Mouse (Mus musculus) MEL (cell line): Measurements from ENCODE around the gene Als2cl. TPM values are rescaled to one million over a fixed set of nuclear protein-coding genes. Genes with fewer than 3 reads are reported as not detected.

ENCODE experiments used
- DNase-seq: peaks from one replicate; pipeline ENCODE4 v3.0.0; 2011; ENCODE audit warnings: low read depth, low spot score
- H3K27ac ChIP-seq: 2 replicates; pipeline ENCODE4 v1.5.1; 2012; ENCODE audit warnings: low read depth, mild to moderate bottlenecking, control low read depth, low read length, moderate library complexity; ENCODE audit not compliant: control insufficient read depth
- H3K27me3 ChIP-seq, 2 experiments: fragments of 150-350 bp in 1 of 2; sonication (generic) in 1 of 2; 2 replicates each; pipeline ENCODE4 v1.6.1; 2012; ENCODE audit warnings: low read length in 2 of 2, mild to moderate bottlenecking in 2 of 2, improper control_type of control experiment in 1 of 2, moderate library complexity in 1 of 2; ENCODE audit not compliant: insufficient read depth in 2 of 2, control insufficient read depth in 1 of 2
- H3K36me3 ChIP-seq, 2 experiments: 2 replicates each; pipeline ENCODE4 v1.6.1; 2012 to 2014; ENCODE audit warnings: low read length in 2 of 2, improper control_type of control experiment in 1 of 2, inconsistent platforms in 1 of 2, mild to moderate bottlenecking in 1 of 2; ENCODE audit not compliant: insufficient read depth in 2 of 2, control insufficient read depth in 1 of 2
- H3K4me1 ChIP-seq, 2 experiments: fragments of 150-350 bp in 1 of 2; sonication (generic) in 1 of 2; 2 replicates each; pipeline ENCODE4 v1.6.1; 2012; ENCODE audit warnings: low read length in 2 of 2, improper control_type of control experiment in 1 of 2, mild to moderate bottlenecking in 1 of 2; ENCODE audit not compliant: insufficient read depth in 2 of 2, control insufficient read depth in 1 of 2
- H3K4me3 ChIP-seq, 2 experiments: fragments of 150-350 bp in 1 of 2; sonication (generic) in 1 of 2; 2 replicates each; pipeline ENCODE4 v1.5.1; 2012; ENCODE audit warnings: low read depth in 2 of 2, low read length in 2 of 2, mild to moderate bottlenecking in 2 of 2, moderate library complexity in 2 of 2, control low read depth in 1 of 2, improper control_type of control experiment in 1 of 2; ENCODE audit not compliant: control insufficient read depth in 1 of 2, insufficient read depth in 1 of 2
- H3K79me2 ChIP-seq: 2 replicates; pipeline ENCODE4 v1.6.1; 2012; ENCODE audit warnings: mild to moderate bottlenecking, low read length, moderate library complexity; ENCODE audit not compliant: control insufficient read depth, poor library complexity, insufficient read depth
- H3K9ac ChIP-seq: 2 replicates; pipeline ENCODE4 v1.6.1; 2012; ENCODE audit warnings: low read depth, mild to moderate bottlenecking, control low read depth, low read length, moderate library complexity; ENCODE audit not compliant: control insufficient read depth, poor library complexity, severe bottlenecking
- H3K9me3 ChIP-seq: fragments of 150-350 bp; sonication (generic); replicated peaks from 2 replicates; pipeline ENCODE4 v1.6.1; 2012; ENCODE audit warnings: mild to moderate bottlenecking, low read length, improper control_type of control experiment, moderate library complexity; ENCODE audit not compliant: insufficient read depth
- BHLHE40 ChIP-seq: IDR thresholded peaks from 2 replicates; pipeline ENCODE4 v1.6.1; 2012; ENCODE audit warnings: low read depth, mild to moderate bottlenecking, inconsistent platforms, low read length, improper control_type of control experiment, borderline replicate concordance
- CHD1 ChIP-seq: IDR thresholded peaks from 2 replicates; pipeline ENCODE4 v1.6.1; 2012; ENCODE audit warnings: low read depth, mild to moderate bottlenecking, inconsistent platforms, low read length, improper control_type of control experiment
- CTCF ChIP-seq, 3 experiments: IDR thresholded peaks in 2 of 3; conservative IDR thresholded peaks in 1 of 3; 2 replicates each; pipeline ENCODE4 v1.5.1; 2011 to 2012; ENCODE audit warnings: low read length in 3 of 3, low read depth in 2 of 3, mild to moderate bottlenecking in 2 of 3, improper control_type of control experiment in 1 of 3, inconsistent platforms in 1 of 3, mixed read lengths in 1 of 3, moderate library complexity in 1 of 3; ENCODE audit not compliant: control insufficient read depth in 1 of 3, insufficient read depth in 1 of 3, poor library complexity in 1 of 3, severe bottlenecking in 1 of 3
- ELF1 ChIP-seq: IDR thresholded peaks from 2 replicates; pipeline ENCODE4 v1.6.1; 2014; ENCODE audit warnings: low read depth, mild to moderate bottlenecking, inconsistent platforms, low read length, improper control_type of control experiment, moderate library complexity
- EP300 ChIP-seq, 2 experiments: IDR thresholded peaks; 2 replicates each; pipeline ENCODE4 v1.6.1; 2011; ENCODE audit warnings: improper control_type of control experiment in 2 of 2, low read length in 2 of 2, low read depth in 1 of 2, mild to moderate bottlenecking in 1 of 2
- ETS1 ChIP-seq: IDR thresholded peaks from 2 replicates; pipeline ENCODE4 v1.6.1; 2012; ENCODE audit warnings: low read depth, mild to moderate bottlenecking, inconsistent platforms, low read length, improper control_type of control experiment, moderate library complexity
- GABPA ChIP-seq: IDR thresholded peaks from 2 replicates; pipeline ENCODE4 v1.6.1; 2012; ENCODE audit warnings: low read depth, mild to moderate bottlenecking, inconsistent platforms, low read length, improper control_type of control experiment, moderate library complexity
- HCFC1 ChIP-seq: IDR thresholded peaks from 2 replicates; pipeline ENCODE4 v1.6.1; 2012; ENCODE audit warnings: low read depth, mild to moderate bottlenecking, inconsistent platforms, low read length, improper control_type of control experiment, moderate library complexity
- KAT2A ChIP-seq: conservative IDR thresholded peaks from 2 replicates; pipeline ENCODE4 v1.6.1; 2012; ENCODE audit warnings: low read depth, low read length, improper control_type of control experiment, inconsistent platforms
- MEF2A ChIP-seq: IDR thresholded peaks from 2 replicates; pipeline ENCODE4 v1.6.1; 2014; ENCODE audit warnings: low read depth, mild to moderate bottlenecking, inconsistent platforms, low read length, improper control_type of control experiment; ENCODE audit not compliant: poor library complexity, insufficient replicate concordance, severe bottlenecking; ENCODE audit errors: extremely low read depth
- MXI1 ChIP-seq: IDR thresholded peaks from 2 replicates; pipeline ENCODE4 v1.6.1; 2011; ENCODE audit warnings: mild to moderate bottlenecking, low read depth, low read length, improper control_type of control experiment
- NELFE ChIP-seq: IDR thresholded peaks from 2 replicates; pipeline ENCODE4 v1.6.1; 2011; ENCODE audit warnings: low read depth, low read length, improper control_type of control experiment
- NRF1 ChIP-seq: IDR thresholded peaks from 2 replicates; pipeline ENCODE4 v1.6.1; 2014; ENCODE audit warnings: low read depth, mild to moderate bottlenecking, inconsistent platforms, low read length, improper control_type of control experiment, moderate library complexity; ENCODE audit not compliant: poor library complexity, insufficient read depth, severe bottlenecking
- SIN3A ChIP-seq: IDR thresholded peaks from 2 replicates; pipeline ENCODE4 v1.6.1; 2012; ENCODE audit warnings: low read length, improper control_type of control experiment, inconsistent platforms
- TBP ChIP-seq: IDR thresholded peaks from 2 replicates; pipeline ENCODE4 v1.8.0; 2011; ENCODE audit warnings: low read depth, low read length, improper control_type of control experiment
- UBTF ChIP-seq: IDR thresholded peaks from 2 replicates; pipeline ENCODE4 v1.6.1; 2012; ENCODE audit warnings: low read depth, mild to moderate bottlenecking, inconsistent platforms, low read length, improper control_type of control experiment, moderate library complexity, borderline replicate concordance; ENCODE audit not compliant: insufficient read depth
- USF1 ChIP-seq: IDR thresholded peaks from 2 replicates; pipeline ENCODE4 v1.6.1; 2014; ENCODE audit warnings: low read depth, mild to moderate bottlenecking, inconsistent platforms, low read length, improper control_type of control experiment, moderate library complexity
- ZC3H11A ChIP-seq: IDR thresholded peaks from 2 replicates; pipeline ENCODE4 v1.6.1; 2012; ENCODE audit warnings: low read depth, mild to moderate bottlenecking, inconsistent platforms, low read length, improper control_type of control experiment
- ZNF384 ChIP-seq: IDR thresholded peaks from 2 replicates; pipeline ENCODE4 v1.6.1; 2012; ENCODE audit warnings: low read depth, mild to moderate bottlenecking, inconsistent platforms, low read length, improper control_type of control experiment
- polyA plus RNA-seq, 2 experiments: library from polyadenylated mRNA; stranded (reverse) in 1 of 2; unstranded in 1 of 2; fragments of >175 nt in 1 of 2; fragments of >200 nt in 1 of 2; gene quantifications; 2 replicates each; pipeline versions ENCODE4 v1.2.1 to v1.2.4; 2012; ENCODE audit warnings: low replicate concordance in 2 of 2, low read depth in 1 of 2; ENCODE audit not compliant: insufficient read length in 2 of 2, insufficient read depth in 1 of 2, missing spikeins in 1 of 2
- total RNA-seq: library from RNA; depleted of rRNA; stranded (reverse); fragments of 300-350 nt; gene quantifications from 2 replicates; pipeline ENCODE4 v1.2.3, GENCODE M21; 2012

Als2cl gene
- total and polyA plus RNA-seq, 3 experiments, result 0.21 TPM; not detected in 2

DNA sequence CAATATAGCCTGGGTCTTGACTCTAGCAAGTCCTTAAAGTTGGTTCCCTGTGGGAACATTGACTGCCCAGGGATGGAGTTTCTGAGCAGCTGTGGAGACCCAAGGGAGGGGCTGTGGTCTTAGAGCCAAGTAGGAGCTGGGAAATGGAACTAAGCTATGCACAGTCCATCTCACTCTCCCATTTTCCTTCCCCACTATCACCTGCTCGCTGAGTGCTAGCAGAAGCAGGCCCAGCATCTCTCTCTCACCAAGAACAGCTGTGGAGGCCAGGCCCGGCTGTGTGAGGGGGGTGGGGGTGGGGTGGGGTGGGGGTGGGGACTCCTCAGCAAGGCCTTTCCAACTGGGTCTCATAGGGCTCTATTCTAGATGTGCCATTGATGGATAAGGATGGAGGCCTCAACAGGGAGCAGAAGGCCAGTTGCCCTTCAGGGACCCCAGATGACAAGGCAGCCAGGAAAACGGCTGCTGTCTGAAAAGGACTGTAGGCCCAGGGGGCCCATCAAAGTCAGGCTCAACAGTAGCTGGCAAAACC, 4.9 kb upstream of the Als2cl start:
- TF ChIP-seq MXI1, result no peak
- no peak for TF ChIP-seq USF1
- no peak for TF ChIP-seq SIN3A
- TF ChIP-seq CTCF (IDR thresholded peaks at IDR 0.05 in 2 of 3, conservative IDR thresholded peaks at IDR 0.05 in 1 of 3; ENCODE audit: control insufficient read depth in 1 of 3, insufficient read depth in 1 of 3, low read depth in 2 of 3, low read length in 3 of 3, poor library complexity in 1 of 3, severe bottlenecking in 1 of 3), result no peak
- TF ChIP-seq ZNF384, result no peak
- TF ChIP-seq ELF1, result no peak
- TF ChIP-seq CHD1, result no peak
- TF ChIP-seq NRF1, result no peak
- no peak for TF ChIP-seq TBP
- TF ChIP-seq EP300 (IDR thresholded peaks at IDR 0.05; ENCODE audit: low read depth in 1 of 2, low read length in 2 of 2), result no peak
- no peak for TF ChIP-seq GABPA
- no peak for TF ChIP-seq ETS1
- TF ChIP-seq HCFC1, result no peak
- no peak for TF ChIP-seq NELFE
- no peak for TF ChIP-seq MEF2A
- TF ChIP-seq UBTF, result no peak
- TF ChIP-seq KAT2A, result no peak
- no peak for TF ChIP-seq BHLHE40
- TF ChIP-seq, all 39 proteins: peak for 0
- Histone ChIP-seq H3K4me1 (no peaks in the 10 kb centered on the region), H3K4me3 (no peak overlapping the region), H3K79me2 (no peaks in the 10 kb centered on the region), H3K9ac (no peak overlapping the region), H3K27me3 (no peaks in the 10 kb centered on the region), H3K27ac (no peak overlapping the region), H3K9me3 (no peaks in the 10 kb centered on the region), H3K36me3 (no peaks in the 10 kb centered on the region)
- DNase-seq, result no peak

DNA sequence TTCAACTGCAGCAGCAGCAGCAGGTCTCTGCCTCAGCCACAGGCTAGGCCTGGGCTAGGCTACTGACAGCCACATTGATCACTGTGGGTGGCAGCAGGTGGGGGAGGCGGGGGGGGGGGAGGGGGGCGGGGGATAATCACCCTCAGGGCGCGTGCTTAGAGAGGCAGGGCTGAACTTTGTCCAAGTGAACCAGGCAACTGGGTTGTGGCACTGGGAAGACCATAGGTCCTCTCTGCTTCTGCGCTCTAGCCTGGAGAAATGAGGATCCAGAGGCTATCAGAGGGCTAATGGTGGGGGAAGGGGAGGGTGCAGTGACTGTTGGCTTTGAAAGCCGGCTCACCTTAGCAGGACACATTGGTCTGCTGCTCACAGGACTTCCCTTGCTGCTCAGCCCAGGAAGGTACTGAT, 4.4 kb upstream of the Als2cl start:
- H3K36me3 ChIP-seq, result no peaks in the 10 kb centered on the region
- no peaks in the 10 kb centered on the region for H3K9me3 ChIP-seq
- H3K4me3 ChIP-seq, result no peak overlapping the region
- H3K27me3 ChIP-seq, result no peaks in the 10 kb centered on the region
- no peak for DNase-seq
- TF ChIP-seq CTCF (IDR thresholded peaks at IDR 0.05 in 2 of 3, conservative IDR thresholded peaks at IDR 0.05 in 1 of 3; ENCODE audit: control insufficient read depth in 1 of 3, insufficient read depth in 1 of 3, low read depth in 2 of 3, low read length in 3 of 3, poor library complexity in 1 of 3, severe bottlenecking in 1 of 3), result no peak
- TF ChIP-seq ZC3H11A, result no peak
- no peak for TF ChIP-seq MEF2A
- TF ChIP-seq NRF1, result no peak
- H3K27ac ChIP-seq, result no peak overlapping the region
- no peaks in the 10 kb centered on the region for H3K4me1 ChIP-seq
- H3K79me2 ChIP-seq, result no peaks in the 10 kb centered on the region
- H3K9ac ChIP-seq, result no peak overlapping the region
